Mouse (Mus musculus) G1E (cell line): Measurements from ENCODE around the gene Resp18. TPM values are rescaled to one million over a fixed set of nuclear protein-coding genes. Genes with fewer than 3 reads are reported as not detected.

Experiments used
- ATAC-seq: 2 replicates; pipeline ENCODE4 v1.8.0; 2016; ENCODE audit warnings: mild to moderate bottlenecking; ENCODE audit not compliant: insufficient number of reproducible peaks, poor library complexity, low FRiP score, severe bottlenecking; ENCODE audit errors: extremely low read depth
- DNase-seq: peaks from one replicate; pipeline ENCODE4 v3.0.0; 2012; ENCODE audit warnings: low spot score
- H3K27me3 ChIP-seq: 2 replicates; pipeline ENCODE4 v1.6.1; 2012; ENCODE audit warnings: mild to moderate bottlenecking, low read length, inconsistent platforms; ENCODE audit not compliant: insufficient read depth
- H3K36me3 ChIP-seq: replicated peaks from 2 replicates; pipeline ENCODE3; 2012; ENCODE audit warnings: mild to moderate bottlenecking, inconsistent platforms
- H3K4me1 ChIP-seq: 2 replicates; pipeline ENCODE4 v1.6.1; 2012; ENCODE audit warnings: low read depth, low read length, inconsistent platforms, mixed read lengths; ENCODE audit not compliant: insufficient read depth
- H3K4me3 ChIP-seq: 2 replicates; pipeline ENCODE4 v1.5.1; 2012; ENCODE audit warnings: low read depth, mild to moderate bottlenecking, inconsistent platforms, low read length, moderate library complexity, mixed read lengths
- H3K9me3 ChIP-seq: replicated peaks from 2 replicates; pipeline ENCODE4 v1.6.1; 2012; ENCODE audit warnings: inconsistent platforms
- CTCF ChIP-seq: IDR thresholded peaks from 2 replicates; pipeline ENCODE4 v1.5.1; 2012; ENCODE audit warnings: low read depth, low read length, inconsistent platforms, mixed read lengths
- GATA1 ChIP-seq: IDR thresholded peaks from 2 replicates; pipeline ENCODE4 v1.6.1; 2012; ENCODE audit warnings: borderline replicate concordance, low read length, inconsistent platforms, mixed read lengths
- GATA2 ChIP-seq: IDR thresholded peaks from 2 replicates; pipeline ENCODE4 v1.6.1; 2012; ENCODE audit warnings: low read depth, low read length, inconsistent platforms, borderline replicate concordance
- POLR2AphosphoS5 ChIP-seq: IDR thresholded peaks from 2 replicates; pipeline ENCODE4 v1.6.1; 2012; ENCODE audit warnings: low read depth, low read length, inconsistent platforms; ENCODE audit not compliant: insufficient replicate concordance
- TAL1 ChIP-seq: conservative IDR thresholded peaks from 2 replicates; pipeline ENCODE4 v1.6.1; 2012; ENCODE audit warnings: low read depth, low read length, inconsistent platforms, mixed read lengths
- polyA plus RNA-seq: library from polyadenylated mRNA; stranded (reverse); fragments of >175 nt; gene quantifications from 2 replicates; pipeline ENCODE4 v1.2.3, GENCODE M21; 2012
- total RNA-seq, 2 experiments: library from RNA; stranded (forward) in 1 of 2; stranded (reverse) in 1 of 2; fragments of 200-1000 nt in 1 of 2; fragments of >200 nt in 1 of 2; fragmentation: Nextera tagmentation in 1 of 2; gene quantifications; 2 replicates each; pipeline ENCODE4 v1.2.3; 2014 to 2017

Gene Resp18
- total and polyA plus RNA-seq, 3 experiments, result not detected

- no peak for TF ChIP-seq CTCF
- no peak for TF ChIP-seq GATA2
- no peak for TF ChIP-seq POLR2AphosphoS5
- TF ChIP-seq GATA1, result no peak
- no peak for TF ChIP-seq TAL1
- ATAC-seq (no peak), DNase-seq (no peak)
- Histone ChIP-seq H3K4me3 (no peak overlapping the region), H3K4me1 (peaks cover 58% of the 10 kb centered on the region), H3K36me3 (no peaks in the 10 kb centered on the region), H3K9me3 (no peaks in the 10 kb centered on the region), H3K27me3 (peaks cover 21% of the 10 kb centered on the region)
These were observed 52.7 kb downstream of the Resp18 start for GRCm38 (mm10) chr1:75225473-75225872.

GRCm38 (mm10) chr1:75223532-75223931, 54.7 kb downstream of the Resp18 start:
- no peaks in the 10 kb centered on the region for H3K9me3 ChIP-seq

GRCm38 (mm10) chr1:75222926-75223325, 55.3 kb downstream of the Resp18 start:
- no peak for ATAC-seq
- peaks cover 1% of the 10 kb centered on the region for H3K36me3 ChIP-seq
- H3K27me3 ChIP-seq, result peaks cover 18% of the 10 kb centered on the region
- TF ChIP-seq GATA1, result no peak
- TF ChIP-seq GATA2, result no peak
- no peak for TF ChIP-seq CTCF
- no peak for TF ChIP-seq POLR2AphosphoS5
- no peak for TF ChIP-seq TAL1
- no peak overlapping the region for H3K4me3 ChIP-seq
- no peaks in the 10 kb centered on the region for H3K9me3 ChIP-seq
- H3K4me1 ChIP-seq, result peaks cover 61% of the 10 kb centered on the region
- DNase-seq, result no peak

More at GRCm38 (mm10) chr1:75223532-75223931, 54.7 kb downstream of the Resp18 start:
- no peak overlapping the region for H3K4me3 ChIP-seq
- H3K36me3 ChIP-seq, result no peaks in the 10 kb centered on the region
- DNase-seq (no peak), ATAC-seq (no peak)
- peaks cover 56% of the 10 kb centered on the region for H3K4me1 ChIP-seq
- peaks cover 18% of the 10 kb centered on the region for H3K27me3 ChIP-seq
- TF ChIP-seq POLR2AphosphoS5 (no peak), GATA2 (no peak), CTCF (no peak), GATA1 (no peak), TAL1 (no peak)

Other genes with a start within 250 kb of the Resp18 start
Only the 20 nearest of the 24 such genes appear.
- gene Nhej1, start 153.2 kb downstream of the Resp18 start, total RNA-seq (2014; fragmentation: Nextera tagmentation), result 2.5 and 5.1 TPM in 2 replicates
- 12.3 and 12.4 TPM in 2 replicates for gene Nhej1, start 153.2 kb downstream of the Resp18 start, total RNA-seq (2017)
- gene Nhej1, start 153.2 kb downstream of the Resp18 start, polyA plus RNA-seq, result 0.40 and 0.47 TPM in 2 replicates
- 0.83 and 1.5 TPM in 2 replicates for gene Slc23a3, start 144.5 kb downstream of the Resp18 start, total RNA-seq (2014; fragmentation: Nextera tagmentation)
- 0.22 and 0.29 TPM in 2 replicates for gene Slc23a3, start 144.5 kb downstream of the Resp18 start, total RNA-seq (2017)
- gene Slc23a3, start 144.5 kb downstream of the Resp18 start, polyA plus RNA-seq, result 0.03 TPM in 1 of 2 replicates, not detected in the other
- gene Cnppd1, start 135.7 kb downstream of the Resp18 start, total RNA-seq (2014; fragmentation: Nextera tagmentation), result 77.3 and 93.4 TPM in 2 replicates
- 140 and 143 TPM in 2 replicates for gene Cnppd1, start 135.7 kb downstream of the Resp18 start, total RNA-seq (2017)
- 83.2 and 105 TPM in 2 replicates for gene Cnppd1, start 135.7 kb downstream of the Resp18 start, polyA plus RNA-seq
- gene Retreg2, start 135.6 kb downstream of the Resp18 start, total RNA-seq (2014; fragmentation: Nextera tagmentation), result 85.7 and 93.8 TPM in 2 replicates
- gene Retreg2, start 135.6 kb downstream of the Resp18 start, total RNA-seq (2017), result 111 and 120 TPM in 2 replicates
- gene Retreg2, start 135.6 kb downstream of the Resp18 start, polyA plus RNA-seq, result 101 and 112 TPM in 2 replicates
- gene Zfand2b, start 109.8 kb downstream of the Resp18 start, total RNA-seq (2014; fragmentation: Nextera tagmentation), result 45.8 and 58.0 TPM in 2 replicates
- gene Zfand2b, start 109.8 kb downstream of the Resp18 start, total RNA-seq (2017), result 47.7 and 53.7 TPM in 2 replicates
- 21.0 and 24.2 TPM in 2 replicates for gene Zfand2b, start 109.8 kb downstream of the Resp18 start, polyA plus RNA-seq
- gene Abcb6, start 98.0 kb downstream of the Resp18 start, total RNA-seq (2014; fragmentation: Nextera tagmentation), result 19.5 and 132 TPM in 2 replicates
- gene Abcb6, start 98.0 kb downstream of the Resp18 start, total RNA-seq (2017), result 25.0 and 28.1 TPM in 2 replicates
- 5.4 and 9.5 TPM in 2 replicates for gene Abcb6, start 98.0 kb downstream of the Resp18 start, polyA plus RNA-seq
- 47.5 and 50.4 TPM in 2 replicates for gene Ankzf1, start 86.3 kb downstream of the Resp18 start, total RNA-seq (2014; fragmentation: Nextera tagmentation)
- 57.4 and 69.3 TPM in 2 replicates for gene Ankzf1, start 86.3 kb downstream of the Resp18 start, total RNA-seq (2017)
- 17.0 and 22.9 TPM in 2 replicates for gene Ankzf1, start 86.3 kb downstream of the Resp18 start, polyA plus RNA-seq
- 40.0 and 46.2 TPM in 2 replicates for gene Atg9a, start 86.2 kb downstream of the Resp18 start, total RNA-seq (2014; fragmentation: Nextera tagmentation)
- 16.2 and 16.3 TPM in 2 replicates for gene Atg9a, start 86.2 kb downstream of the Resp18 start, total RNA-seq (2017)
- 34.2 and 47.5 TPM in 2 replicates for gene Atg9a, start 86.2 kb downstream of the Resp18 start, polyA plus RNA-seq
- 10.1 and 19.2 TPM in 2 replicates for gene Glb1l, start 67.6 kb downstream of the Resp18 start, total RNA-seq (2014; fragmentation: Nextera tagmentation)
- gene Glb1l, start 67.6 kb downstream of the Resp18 start, total RNA-seq (2017), result 11.0 and 12.5 TPM in 2 replicates
- gene Glb1l, start 67.6 kb downstream of the Resp18 start, polyA plus RNA-seq, result 0.29 and 0.83 TPM in 2 replicates
- gene Stk16, start 67.6 kb downstream of the Resp18 start, total RNA-seq (2014; fragmentation: Nextera tagmentation), result 59.4 and 78.2 TPM in 2 replicates
- 70.7 and 72.6 TPM in 2 replicates for gene Stk16, start 67.6 kb downstream of the Resp18 start, total RNA-seq (2017)
- gene Stk16, start 67.6 kb downstream of the Resp18 start, polyA plus RNA-seq, result 114 and 133 TPM in 2 replicates
- 201 and 287 TPM in 2 replicates for gene Tuba4a, start 58.5 kb downstream of the Resp18 start, total RNA-seq (2014; fragmentation: Nextera tagmentation)
- 156 and 175 TPM in 2 replicates for gene Tuba4a, start 58.5 kb downstream of the Resp18 start, total RNA-seq (2017)
- gene Tuba4a, start 58.5 kb downstream of the Resp18 start, polyA plus RNA-seq, result 38.6 and 61.0 TPM in 2 replicates
- gene A630095N17Rik, start 46.3 kb downstream of the Resp18 start, total RNA-seq (2014; fragmentation: Nextera tagmentation), result not detected in 2 replicates
- gene A630095N17Rik, start 46.3 kb downstream of the Resp18 start, total RNA-seq (2017), result not detected in 2 replicates
- not detected in 2 replicates for gene A630095N17Rik, start 46.3 kb downstream of the Resp18 start, polyA plus RNA-seq
- gene Dnajb2, start 42.0 kb downstream of the Resp18 start, total RNA-seq (2014; fragmentation: Nextera tagmentation), result 15.4 and 63.3 TPM in 2 replicates
- 13.9 and 15.6 TPM in 2 replicates for gene Dnajb2, start 42.0 kb downstream of the Resp18 start, total RNA-seq (2017)
- gene Dnajb2, start 42.0 kb downstream of the Resp18 start, polyA plus RNA-seq, result 9.1 and 11.1 TPM in 2 replicates
- gene Ptprn, start 13.9 kb downstream of the Resp18 start, total RNA-seq (2014; fragmentation: Nextera tagmentation), result not detected in 2 replicates
- gene Ptprn, start 13.9 kb downstream of the Resp18 start, total RNA-seq (2017), result 0.11 TPM in 1 of 2 replicates, not detected in the other
- gene Ptprn, start 13.9 kb downstream of the Resp18 start, polyA plus RNA-seq, result 0.03 and 0.08 TPM in 2 replicates
- 56.3 and 73.7 TPM in 2 replicates for gene Dnpep, start 39.6 kb upstream of the Resp18 start, total RNA-seq (2014; fragmentation: Nextera tagmentation)
- gene Dnpep, start 39.6 kb upstream of the Resp18 start, total RNA-seq (2017), result 38.7 and 47.2 TPM in 2 replicates
- 69.4 and 79.0 TPM in 2 replicates for gene Dnpep, start 39.6 kb upstream of the Resp18 start, polyA plus RNA-seq
- gene Des, start 81.9 kb upstream of the Resp18 start, total RNA-seq (2014; fragmentation: Nextera tagmentation), result 12.9 and 19.0 TPM in 2 replicates
- gene Des, start 81.9 kb upstream of the Resp18 start, total RNA-seq (2017), result 3.4 and 5.6 TPM in 2 replicates
- 12.7 and 13.8 TPM in 2 replicates for gene Des, start 81.9 kb upstream of the Resp18 start, polyA plus RNA-seq
- 1.9 and 7.7 TPM in 2 replicates for gene Speg, start 96.9 kb upstream of the Resp18 start, total RNA-seq (2014; fragmentation: Nextera tagmentation)
- gene Speg, start 96.9 kb upstream of the Resp18 start, total RNA-seq (2017), result 1.9 and 2.3 TPM in 2 replicates
- 10.3 and 12.6 TPM in 2 replicates for gene Speg, start 96.9 kb upstream of the Resp18 start, polyA plus RNA-seq
- gene Gmppa, start 157.5 kb upstream of the Resp18 start, total RNA-seq (2014; fragmentation: Nextera tagmentation), result 179 and 182 TPM in 2 replicates
- 178 and 183 TPM in 2 replicates for gene Gmppa, start 157.5 kb upstream of the Resp18 start, total RNA-seq (2017)
- 328 and 349 TPM in 2 replicates for gene Gmppa, start 157.5 kb upstream of the Resp18 start, polyA plus RNA-seq
- gene Asic4, start 172.0 kb upstream of the Resp18 start, total RNA-seq (2014; fragmentation: Nextera tagmentation), result 1.1 and 2.9 TPM in 2 replicates
- gene Asic4, start 172.0 kb upstream of the Resp18 start, total RNA-seq (2017), result 1.7 and 2.6 TPM in 2 replicates
- gene Asic4, start 172.0 kb upstream of the Resp18 start, polyA plus RNA-seq, result 8.7 and 8.8 TPM in 2 replicates
- 19.9 and 23.6 TPM in 2 replicates for gene Chpf, start 200.9 kb upstream of the Resp18 start, total RNA-seq (2014; fragmentation: Nextera tagmentation)
- gene Chpf, start 200.9 kb upstream of the Resp18 start, total RNA-seq (2017), result 12.0 and 16.6 TPM in 2 replicates
- gene Chpf, start 200.9 kb upstream of the Resp18 start, polyA plus RNA-seq, result 119 and 121 TPM in 2 replicates